Mouse (Mus musculus) MEL (cell line): ENCODE measurements around the gene S1pr3. TPM values are rescaled to one million over a fixed set of nuclear protein-coding genes. Genes with fewer than 3 reads are reported as not detected.

Experiments
- DNase-seq: peaks from one replicate; pipeline ENCODE4 v3.0.0; 2011; ENCODE audit warnings: low read depth, low spot score
- H3K27ac ChIP-seq: 2 replicates; pipeline ENCODE4 v1.5.1; 2012; ENCODE audit warnings: low read depth, mild to moderate bottlenecking, control low read depth, low read length, moderate library complexity; ENCODE audit not compliant: control insufficient read depth
- H3K27me3 ChIP-seq, 2 experiments: fragments of 150-350 bp in 1 of 2; sonication (generic) in 1 of 2; 2 replicates each; pipeline ENCODE4 v1.6.1; 2012; ENCODE audit warnings: low read length in 2 of 2, mild to moderate bottlenecking in 2 of 2, improper control_type of control experiment in 1 of 2, moderate library complexity in 1 of 2; ENCODE audit not compliant: insufficient read depth in 2 of 2, control insufficient read depth in 1 of 2
- H3K36me3 ChIP-seq, 2 experiments: 2 replicates each; pipeline ENCODE4 v1.6.1; 2012 to 2014; ENCODE audit warnings: low read length in 2 of 2, improper control_type of control experiment in 1 of 2, inconsistent platforms in 1 of 2, mild to moderate bottlenecking in 1 of 2; ENCODE audit not compliant: insufficient read depth in 2 of 2, control insufficient read depth in 1 of 2
- H3K4me1 ChIP-seq, 2 experiments: fragments of 150-350 bp in 1 of 2; sonication (generic) in 1 of 2; 2 replicates each; pipeline ENCODE4 v1.6.1; 2012; ENCODE audit warnings: low read length in 2 of 2, improper control_type of control experiment in 1 of 2, mild to moderate bottlenecking in 1 of 2; ENCODE audit not compliant: insufficient read depth in 2 of 2, control insufficient read depth in 1 of 2
- H3K4me3 ChIP-seq, 2 experiments: fragments of 150-350 bp in 1 of 2; sonication (generic) in 1 of 2; 2 replicates each; pipeline ENCODE4 v1.5.1; 2012; ENCODE audit warnings: low read depth in 2 of 2, low read length in 2 of 2, mild to moderate bottlenecking in 2 of 2, moderate library complexity in 2 of 2, control low read depth in 1 of 2, improper control_type of control experiment in 1 of 2; ENCODE audit not compliant: control insufficient read depth in 1 of 2, insufficient read depth in 1 of 2
- H3K79me2 ChIP-seq: 2 replicates; pipeline ENCODE4 v1.6.1; 2012; ENCODE audit warnings: mild to moderate bottlenecking, low read length, moderate library complexity; ENCODE audit not compliant: control insufficient read depth, poor library complexity, insufficient read depth
- H3K9ac ChIP-seq: 2 replicates; pipeline ENCODE4 v1.6.1; 2012; ENCODE audit warnings: low read depth, mild to moderate bottlenecking, control low read depth, low read length, moderate library complexity; ENCODE audit not compliant: control insufficient read depth, poor library complexity, severe bottlenecking
- H3K9me3 ChIP-seq: fragments of 150-350 bp; sonication (generic); replicated peaks from 2 replicates; pipeline ENCODE4 v1.6.1; 2012; ENCODE audit warnings: mild to moderate bottlenecking, low read length, improper control_type of control experiment, moderate library complexity; ENCODE audit not compliant: insufficient read depth
- BHLHE40 ChIP-seq: IDR thresholded peaks from 2 replicates; pipeline ENCODE4 v1.6.1; 2012; ENCODE audit warnings: low read depth, mild to moderate bottlenecking, inconsistent platforms, low read length, improper control_type of control experiment, borderline replicate concordance
- CHD1 ChIP-seq: IDR thresholded peaks from 2 replicates; pipeline ENCODE4 v1.6.1; 2012; ENCODE audit warnings: low read depth, mild to moderate bottlenecking, inconsistent platforms, low read length, improper control_type of control experiment
- CHD2 ChIP-seq: IDR thresholded peaks from 2 replicates; pipeline ENCODE4 v1.6.1; 2011; ENCODE audit warnings: low read length, improper control_type of control experiment
- E2F4 ChIP-seq: IDR thresholded peaks from 2 replicates; pipeline ENCODE4 v1.6.1; 2011; ENCODE audit warnings: low read depth, low read length, improper control_type of control experiment, borderline replicate concordance
- ELF1 ChIP-seq: IDR thresholded peaks from 2 replicates; pipeline ENCODE4 v1.6.1; 2014; ENCODE audit warnings: low read depth, mild to moderate bottlenecking, inconsistent platforms, low read length, improper control_type of control experiment, moderate library complexity
- EP300 ChIP-seq, 2 experiments: IDR thresholded peaks; 2 replicates each; pipeline ENCODE4 v1.6.1; 2011; ENCODE audit warnings: improper control_type of control experiment in 2 of 2, low read length in 2 of 2, low read depth in 1 of 2, mild to moderate bottlenecking in 1 of 2
- GATA1 ChIP-seq: IDR thresholded peaks from 2 replicates; pipeline ENCODE4 v1.6.1; 2011; ENCODE audit warnings: low read depth, low read length, improper control_type of control experiment
- HCFC1 ChIP-seq: IDR thresholded peaks from 2 replicates; pipeline ENCODE4 v1.6.1; 2012; ENCODE audit warnings: low read depth, mild to moderate bottlenecking, inconsistent platforms, low read length, improper control_type of control experiment, moderate library complexity
- JUND ChIP-seq: IDR thresholded peaks from 2 replicates; pipeline ENCODE4 v1.6.1; 2011; ENCODE audit warnings: low read depth, mild to moderate bottlenecking, improper control_type of control experiment, low read length
- MAX ChIP-seq: IDR thresholded peaks from 2 replicates; pipeline ENCODE4 v1.6.1; 2011; ENCODE audit warnings: low read length, improper control_type of control experiment
- MEF2A ChIP-seq: IDR thresholded peaks from 2 replicates; pipeline ENCODE4 v1.6.1; 2014; ENCODE audit warnings: low read depth, mild to moderate bottlenecking, inconsistent platforms, low read length, improper control_type of control experiment; ENCODE audit not compliant: poor library complexity, insufficient replicate concordance, severe bottlenecking; ENCODE audit errors: extremely low read depth
- MXI1 ChIP-seq: IDR thresholded peaks from 2 replicates; pipeline ENCODE4 v1.6.1; 2011; ENCODE audit warnings: mild to moderate bottlenecking, low read depth, low read length, improper control_type of control experiment
- MYC ChIP-seq: IDR thresholded peaks from 2 replicates; pipeline ENCODE4 v1.6.1; 2011; ENCODE audit warnings: low read depth, mild to moderate bottlenecking, low read length, improper control_type of control experiment, moderate library complexity
- NRF1 ChIP-seq: IDR thresholded peaks from 2 replicates; pipeline ENCODE4 v1.6.1; 2014; ENCODE audit warnings: low read depth, mild to moderate bottlenecking, inconsistent platforms, low read length, improper control_type of control experiment, moderate library complexity; ENCODE audit not compliant: poor library complexity, insufficient read depth, severe bottlenecking
- RAD21 ChIP-seq: IDR thresholded peaks from 2 replicates; pipeline ENCODE4 v1.6.1; 2011; ENCODE audit warnings: mild to moderate bottlenecking, low read depth, low read length, improper control_type of control experiment
- SIN3A ChIP-seq: IDR thresholded peaks from 2 replicates; pipeline ENCODE4 v1.6.1; 2012; ENCODE audit warnings: low read length, improper control_type of control experiment, inconsistent platforms
- SMC3 ChIP-seq: IDR thresholded peaks from 2 replicates; pipeline ENCODE4 v1.6.1; 2011; ENCODE audit warnings: low read depth, low read length, improper control_type of control experiment
- TBP ChIP-seq: IDR thresholded peaks from 2 replicates; pipeline ENCODE4 v1.8.0; 2011; ENCODE audit warnings: low read depth, low read length, improper control_type of control experiment
- TCF12 ChIP-seq: IDR thresholded peaks from 2 replicates; pipeline ENCODE4 v1.6.1; 2014; ENCODE audit warnings: low read depth, mild to moderate bottlenecking, inconsistent platforms, low read length, improper control_type of control experiment, moderate library complexity
- UBTF ChIP-seq: IDR thresholded peaks from 2 replicates; pipeline ENCODE4 v1.6.1; 2012; ENCODE audit warnings: low read depth, mild to moderate bottlenecking, inconsistent platforms, low read length, improper control_type of control experiment, moderate library complexity, borderline replicate concordance; ENCODE audit not compliant: insufficient read depth
- USF1 ChIP-seq: IDR thresholded peaks from 2 replicates; pipeline ENCODE4 v1.6.1; 2014; ENCODE audit warnings: low read depth, mild to moderate bottlenecking, inconsistent platforms, low read length, improper control_type of control experiment, moderate library complexity
- ZKSCAN1 ChIP-seq: IDR thresholded peaks from 2 replicates; pipeline ENCODE4 v1.6.1; 2012; ENCODE audit warnings: low read depth, mild to moderate bottlenecking, inconsistent platforms, low read length, improper control_type of control experiment, moderate library complexity
- ZMIZ1 ChIP-seq: IDR thresholded peaks from 2 replicates; pipeline ENCODE4 v1.6.1; 2012; ENCODE audit warnings: low read depth, mild to moderate bottlenecking, inconsistent platforms, low read length, improper control_type of control experiment, moderate library complexity
- polyA plus RNA-seq, 2 experiments: library from polyadenylated mRNA; stranded (reverse) in 1 of 2; unstranded in 1 of 2; fragments of >175 nt in 1 of 2; fragments of >200 nt in 1 of 2; gene quantifications; 2 replicates each; pipeline versions ENCODE4 v1.2.1 to v1.2.4; 2012; ENCODE audit warnings: low replicate concordance in 2 of 2, low read depth in 1 of 2; ENCODE audit not compliant: insufficient read length in 2 of 2, insufficient read depth in 1 of 2, missing spikeins in 1 of 2
- total RNA-seq: library from RNA; depleted of rRNA; stranded (reverse); fragments of 300-350 nt; gene quantifications from 2 replicates; pipeline ENCODE4 v1.2.3, GENCODE M21; 2012

S1pr3 gene
- total and polyA plus RNA-seq, 3 experiments = not detected

GRCm38 (mm10) chr13:51391359-51391916 lies 17.0 kb upstream of the S1pr3 start:
- no peaks in the 10 kb centered on the region for H3K79me2 ChIP-seq
- TF ChIP-seq ZMIZ1 = no peak
- TF ChIP-seq UBTF = no peak
- no peak for TF ChIP-seq BHLHE40
- no peak for TF ChIP-seq MAX
- no peak for TF ChIP-seq E2F4
- no peak for TF ChIP-seq ZKSCAN1
- no peak for TF ChIP-seq MEF2A
- TF ChIP-seq USF1 = no peak
- TF ChIP-seq SMC3 = no peak
- no peak overlapping the region for H3K4me3 ChIP-seq
- H3K9ac ChIP-seq = no peak overlapping the region
- DNase-seq = no peak
- no peaks in the 10 kb centered on the region for H3K27me3 ChIP-seq
- H3K36me3 ChIP-seq = no peaks in the 10 kb centered on the region
- H3K27ac ChIP-seq = no peak overlapping the region
- no peaks in the 10 kb centered on the region for H3K9me3 ChIP-seq
- H3K4me1 ChIP-seq = no peaks in the 10 kb centered on the region

- no peak overlapping the region for H3K9ac ChIP-seq
- H3K4me1 ChIP-seq = no peaks in the 10 kb centered on the region
- no peak overlapping the region for H3K4me3 ChIP-seq
- TF ChIP-seq CHD2 = no peak
- no peak for TF ChIP-seq MEF2A
- no peak for TF ChIP-seq SIN3A
- TF ChIP-seq USF1 = no peak
- TF ChIP-seq EP300 (IDR thresholded peaks at IDR 0.05; ENCODE audit: low read depth in 1 of 2, low read length in 2 of 2) = no peak
- TF ChIP-seq TBP = no peak
- TF ChIP-seq TCF12 = no peak
- no peaks in the 10 kb centered on the region for H3K9me3 ChIP-seq
- no peak overlapping the region for H3K27ac ChIP-seq
- DNase-seq = no peak
- no peaks in the 10 kb centered on the region for H3K27me3 ChIP-seq
- H3K79me2 ChIP-seq = no peaks in the 10 kb centered on the region
- H3K36me3 ChIP-seq = no peaks in the 10 kb centered on the region
These were observed 16.2 kb upstream of the S1pr3 start for GRCm38 (mm10) chr13:51392256-51392655.

GRCm38 (mm10) chr13:51397861-51398260 lies 10.6 kb upstream of the S1pr3 start:
- H3K27me3 ChIP-seq = no peaks in the 10 kb centered on the region
- no peaks in the 10 kb centered on the region for H3K9me3 ChIP-seq
- H3K27ac ChIP-seq = no peak overlapping the region
- DNase-seq = no peak
- TF ChIP-seq CHD1 (no peak), RAD21 (no peak), MAX (no peak), ELF1 (no peak), JUND (no peak), MXI1 (no peak), USF1 (no peak), TBP (no peak), HCFC1 (no peak), GATA1 (no peak), TCF12 (no peak), NRF1 (no peak), MYC (no peak), E2F4 (no peak), CHD2 (no peak), EP300 (IDR thresholded peaks at IDR 0.05; ENCODE audit: low read depth in 1 of 2, low read length in 2 of 2) (no peak)
- no peaks in the 10 kb centered on the region for H3K79me2 ChIP-seq
- no peak overlapping the region for H3K9ac ChIP-seq
- H3K4me3 ChIP-seq = no peak overlapping the region
- H3K36me3 ChIP-seq = no peaks in the 10 kb centered on the region
- H3K4me1 ChIP-seq = no peaks in the 10 kb centered on the region
